Mouse (Mus musculus): ENCODE measurements around the gene Igfl3. TPM values are rescaled to one million over a fixed set of nuclear protein-coding genes. Genes with fewer than 3 reads are reported as not detected.

Igfl3 gene
- not detected in 2 replicates for polyA plus RNA-seq (2011; ENCODE audit: insufficient read length, low read depth, missing spikeins)

DNA sequence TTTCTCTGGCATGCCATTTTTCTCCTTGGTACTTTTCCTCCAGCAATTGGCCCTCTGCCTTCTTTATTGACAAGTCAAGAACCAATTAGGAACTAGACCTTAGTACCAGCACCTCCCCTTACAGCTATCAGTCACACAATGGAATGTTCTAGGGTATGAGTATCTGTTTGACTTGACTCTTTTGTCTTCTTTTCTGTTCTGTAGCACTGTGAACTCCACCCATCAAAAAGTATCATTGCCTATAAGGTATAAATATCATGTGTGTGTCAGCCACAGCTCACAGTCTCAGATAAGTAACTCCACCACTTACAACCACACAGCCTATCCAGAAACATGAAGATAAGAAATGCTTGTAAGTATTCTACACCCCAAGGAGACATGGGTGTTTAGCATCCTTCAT, at the start of gene Igfl3:
Gene Igfl3, plus strand, starts transcription at position 301 of the 400 bp plus-strand sequence.
- H3K4me1 ChIP-seq (ENCODE audit: control insufficient read depth, insufficient read depth, low read length), result no peaks in the 10 kb centered on the region
- no peak within 1 kb of the TSS for H3K4me3 ChIP-seq (ENCODE audit: insufficient read depth, low read length)
- H3K27ac ChIP-seq (ENCODE audit: insufficient read depth, low read length), result no peak within 1 kb of the TSS
- TF ChIP-seq CTCF (IDR thresholded peaks at IDR 0.05; ENCODE audit: borderline replicate concordance, insufficient read depth, low read length), result no peak
- TF ChIP-seq POLR2A (IDR thresholded peaks at IDR 0.05; ENCODE audit: low read depth, low read length), result no peak

DNA sequence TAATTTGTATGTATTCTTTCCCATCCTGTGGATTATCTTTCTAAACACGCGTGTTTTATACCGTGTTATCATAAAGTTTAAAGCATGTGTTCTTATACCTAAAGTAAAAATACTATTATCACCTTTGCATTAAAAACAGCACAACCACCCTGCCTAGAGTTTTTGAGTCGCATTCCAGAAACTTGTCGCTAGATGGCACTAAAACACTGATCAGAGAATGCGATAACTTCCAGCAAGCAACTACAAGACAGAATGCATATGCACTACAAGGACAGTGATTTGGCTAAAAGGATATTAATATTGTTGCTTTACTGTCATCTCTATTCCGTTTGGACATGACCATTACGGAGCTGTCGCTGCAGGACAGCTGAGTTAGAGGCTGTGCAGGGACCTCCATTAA, 34.6 kb downstream of the Igfl3 start:
- Histone ChIP-seq H3K4me1 (ENCODE audit: control insufficient read depth, insufficient read depth, low read length) (no peaks in the 10 kb centered on the region), H3K27ac (ENCODE audit: insufficient read depth, low read length) (no peak overlapping the region), H3K4me3 (ENCODE audit: insufficient read depth, low read length) (no peak overlapping the region)
- TF ChIP-seq CTCF (IDR thresholded peaks at IDR 0.05; ENCODE audit: borderline replicate concordance, insufficient read depth, low read length), result no peak
- no peak for TF ChIP-seq POLR2A (IDR thresholded peaks at IDR 0.05; ENCODE audit: low read depth, low read length)

DNA sequence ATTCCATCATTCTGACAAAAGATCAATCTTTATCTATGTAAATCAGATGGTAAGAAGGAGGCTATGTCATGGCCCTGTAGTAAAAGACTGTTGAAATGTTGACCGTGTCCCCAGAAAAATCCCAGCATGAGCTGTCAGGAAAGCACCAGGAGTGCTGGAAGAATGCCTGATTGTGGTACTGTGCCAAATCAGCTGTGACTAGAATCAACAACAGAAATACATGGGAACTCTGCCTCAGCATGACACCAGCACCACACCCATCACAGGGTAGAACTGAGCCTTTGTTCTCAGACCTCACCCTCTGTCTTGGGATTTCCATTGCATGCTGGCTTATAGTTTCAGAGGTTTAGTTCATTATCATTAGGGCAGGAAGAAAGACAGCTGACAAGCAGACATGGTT, 38.4 kb downstream of the Igfl3 start:
- Histone ChIP-seq H3K4me1 (ENCODE audit: control insufficient read depth, insufficient read depth, low read length) (no peaks in the 10 kb centered on the region), H3K27ac (ENCODE audit: insufficient read depth, low read length) (no peak overlapping the region), H3K4me3 (ENCODE audit: insufficient read depth, low read length) (no peak overlapping the region)
- no peak for TF ChIP-seq POLR2A (IDR thresholded peaks at IDR 0.05; ENCODE audit: low read depth, low read length)
- no peak for TF ChIP-seq CTCF (IDR thresholded peaks at IDR 0.05; ENCODE audit: borderline replicate concordance, insufficient read depth, low read length)

Other genes starting within 250 kb of the Igfl3 start
- gene Ceacam11, start 204.4 kb upstream of the Igfl3 start, polyA plus RNA-seq (2011; ENCODE audit: insufficient read length, low read depth, missing spikeins), result not detected in 2 replicates
- not detected in 2 replicates for gene Ceacam13, start 166.6 kb upstream of the Igfl3 start, polyA plus RNA-seq (2011; ENCODE audit: insufficient read length, low read depth, missing spikeins)
- gene Ceacam12, start 110.6 kb upstream of the Igfl3 start, polyA plus RNA-seq (2011; ENCODE audit: insufficient read length, low read depth, missing spikeins), result not detected in 2 replicates
- gene Mill1, start 68.9 kb downstream of the Igfl3 start, polyA plus RNA-seq (2011; ENCODE audit: insufficient read length, low read depth, missing spikeins), result not detected in 2 replicates
- not detected in 2 replicates for gene Psg18, start 178.5 kb downstream of the Igfl3 start, polyA plus RNA-seq (2011; ENCODE audit: insufficient read length, low read depth, missing spikeins)

Data from embryonic fibroblast, embryonic 13.5 days (primary cell).